Mouse (Mus musculus): ENCODE measurements around the gene Gm20388. TPM values are rescaled to one million over a fixed set of nuclear protein-coding genes. Genes with fewer than 3 reads are reported as not detected.
A peak's percentile ranks its signal among the peaks of the same experiment; 100 is the strongest.

Gm20388 gene
- total RNA-seq, 1 experiment, result 27.0 TPM

DNA sequence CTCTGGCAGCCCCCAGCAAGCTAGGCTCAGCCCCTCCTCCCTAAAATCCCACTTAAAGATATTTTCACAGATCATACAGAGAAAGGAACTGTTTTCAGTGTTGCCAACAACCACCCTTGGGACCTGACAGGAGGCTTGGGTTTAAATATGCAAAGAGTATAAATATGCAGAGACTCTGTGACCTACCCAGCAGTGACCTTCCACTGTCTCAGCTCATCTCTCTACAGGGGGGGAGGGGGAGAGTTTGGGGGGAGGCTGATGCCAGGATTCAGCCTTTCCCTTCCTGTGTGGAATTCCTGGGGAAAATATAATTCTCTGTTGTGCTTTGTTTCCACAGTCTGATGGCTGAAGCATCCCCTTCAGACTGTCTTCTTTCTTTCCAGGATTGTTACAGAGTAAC is 2024.3 kb downstream of the Gm20388 start:
- no peak overlapping the region for H3K9ac ChIP-seq (ENCODE audit: insufficient read depth, low read depth, low read length, poor library complexity, severe bottlenecking)
- H3K4me3 ChIP-seq (ENCODE audit: insufficient read depth in 1 of 2, low read depth in 1 of 2, low read length in 2 of 2, poor library complexity in 1 of 2, severe bottlenecking in 1 of 2), result no peak overlapping the region
- no peak for TF ChIP-seq ZC3H11A (IDR thresholded peaks at IDR 0.05; ENCODE audit: borderline replicate concordance, low read depth, low read length)
- no peak for TF ChIP-seq MAFK (IDR thresholded peaks at IDR 0.05; ENCODE audit: insufficient read depth, low read depth, low read length)
- no peak for TF ChIP-seq ZNF384 (IDR thresholded peaks at IDR 0.05; ENCODE audit: low read depth, low read length)
- no peak for TF ChIP-seq HCFC1 (IDR thresholded peaks at IDR 0.05; ENCODE audit: borderline replicate concordance, insufficient read depth, low read length)
- H3K27ac ChIP-seq (ENCODE audit: insufficient read depth, low read depth, low read length, poor library complexity, severe bottlenecking), result no peak overlapping the region
- H3K36me3 ChIP-seq (ENCODE audit: control insufficient read depth, insufficient read depth, low read length, poor library complexity, severe bottlenecking), result no peaks in the 10 kb centered on the region
- no peaks in the 10 kb centered on the region for H3K9me3 ChIP-seq (ENCODE audit: control insufficient read depth, insufficient read depth, low read depth, low read length)
- in situ Hi-C loops (cut with MboI; ENCODE audit: low sequenced_read_pairs in 2 of 2, unreplicated experiment in 2 of 2), result loop anchor here in 1 of 2 experiments (10.0 kb wide), 1 partner anchor 90 kb away; no protein-coding TSS in a partner anchor
- DNase-seq (ENCODE audit: low read depth, low spot score), result no peak
- peaks cover 2 to 13% of the 10 kb centered on the region in 2 experiments; a peak in 2 of 4 replicates for H3K4me1 ChIP-seq (ENCODE audit: control insufficient read depth in 2 of 2, insufficient read depth in 2 of 2, low read length in 2 of 2, poor library complexity in 1 of 2)

DNA sequence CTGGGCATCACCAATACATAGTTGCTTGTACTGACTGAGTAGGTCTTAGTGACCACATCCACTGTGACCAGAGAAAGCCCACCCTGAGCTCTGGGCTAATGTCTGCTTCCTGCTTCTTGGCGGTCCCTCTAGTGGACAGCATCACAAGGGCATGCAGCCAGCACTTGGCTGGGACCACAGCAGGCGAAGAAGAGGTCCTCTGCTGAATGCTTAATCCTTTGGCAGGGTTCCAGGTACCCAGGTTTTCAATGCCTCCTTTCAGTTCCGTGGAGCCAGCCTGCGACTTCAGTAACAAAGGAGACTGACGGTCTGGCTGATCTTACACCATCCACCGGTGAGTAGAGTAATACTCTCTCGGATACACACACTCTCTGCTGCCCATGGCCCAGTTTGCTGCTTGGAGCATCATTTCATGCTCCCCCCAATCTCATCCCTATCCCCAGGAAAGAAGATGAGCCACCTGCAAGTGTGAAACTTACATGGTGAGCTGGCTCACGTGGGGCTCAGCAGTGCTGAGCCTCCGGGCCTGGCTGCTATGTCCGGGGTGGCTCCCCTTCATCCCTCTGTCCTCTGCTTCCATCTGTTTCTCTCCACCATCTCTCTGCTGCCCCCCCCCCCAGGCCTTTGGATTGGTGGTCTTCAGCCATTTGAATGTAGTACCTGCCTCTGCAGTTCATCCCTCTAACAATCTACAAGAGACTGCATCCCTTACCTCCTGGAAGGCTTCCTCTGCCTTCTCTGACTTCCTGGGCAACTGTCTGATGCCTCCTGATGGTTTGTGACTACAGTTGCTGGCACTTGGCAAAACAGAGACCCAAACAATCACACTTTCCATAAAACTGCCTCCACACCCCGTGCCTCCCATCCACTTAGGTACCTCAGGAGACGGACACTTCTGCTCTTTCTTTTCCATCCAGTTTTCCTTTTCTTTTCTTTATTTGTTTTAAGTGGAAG is 2025.0 kb downstream of the Gm20388 start:
- Histone ChIP-seq H3K36me3 (ENCODE audit: control insufficient read depth, insufficient read depth, low read length, poor library complexity, severe bottlenecking) (no peaks in the 10 kb centered on the region), H3K9ac (ENCODE audit: insufficient read depth, low read depth, low read length, poor library complexity, severe bottlenecking) (0 out of 2 replicates have a peak overlapping the region, but pooled peaks have one; percentile 39), H3K27ac (ENCODE audit: insufficient read depth, low read depth, low read length, poor library complexity, severe bottlenecking) (no peak overlapping the region), H3K9me3 (ENCODE audit: control insufficient read depth, insufficient read depth, low read depth, low read length) (no peaks in the 10 kb centered on the region), H3K4me1 (ENCODE audit: control insufficient read depth in 2 of 2, insufficient read depth in 2 of 2, low read length in 2 of 2, poor library complexity in 1 of 2) (peaks cover 2 to 13% of the 10 kb centered on the region in 2 experiments; a peak in 2 of 4 replicates), H3K4me3 (ENCODE audit: insufficient read depth in 1 of 2, low read depth in 1 of 2, low read length in 2 of 2, poor library complexity in 1 of 2, severe bottlenecking in 1 of 2) (no peak overlapping the region; a peak in 1 of 4 replicates)
- no peak for TF ChIP-seq CHD2 (IDR thresholded peaks at IDR 0.05; ENCODE audit: low read depth, low read length)
- TF ChIP-seq ZC3H11A (IDR thresholded peaks at IDR 0.05; ENCODE audit: borderline replicate concordance, low read depth, low read length), result no peak
- TF ChIP-seq HCFC1 (IDR thresholded peaks at IDR 0.05; ENCODE audit: borderline replicate concordance, insufficient read depth, low read length), result no peak
- TF ChIP-seq ZNF384 (IDR thresholded peaks at IDR 0.05; ENCODE audit: low read depth, low read length), result no peak
- no peak for TF ChIP-seq MAFK (IDR thresholded peaks at IDR 0.05; ENCODE audit: insufficient read depth, low read depth, low read length)
- in situ Hi-C loops (cut with MboI; ENCODE audit: low sequenced_read_pairs in 2 of 2, unreplicated experiment in 2 of 2), result loop anchor here in 1 of 2 experiments (10.0 kb wide), 1 partner anchor 91 kb away; no protein-coding TSS in a partner anchor
- no peak for DNase-seq (ENCODE audit: low read depth, low spot score)

DNA sequence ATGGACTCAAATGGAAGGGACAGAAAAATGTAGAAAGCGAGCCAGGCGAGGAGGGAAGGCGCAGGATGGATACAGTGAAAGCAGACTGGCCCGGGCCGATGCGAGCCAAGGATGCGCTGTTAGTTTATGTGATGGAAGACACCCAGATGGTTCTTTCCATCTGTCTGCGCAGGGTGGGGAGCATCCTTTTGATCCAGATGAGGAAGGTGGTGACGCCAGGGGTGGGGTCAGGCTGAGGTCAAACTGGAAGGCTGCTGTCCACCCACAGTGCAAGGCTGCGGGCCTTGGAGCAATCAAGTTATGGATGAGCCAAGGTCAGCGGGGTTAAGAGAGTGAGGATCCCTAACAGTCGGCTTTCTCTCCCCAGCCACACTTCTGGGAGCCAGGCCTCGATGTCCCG is 2025.8 kb downstream of the Gm20388 start:
- in situ Hi-C loops (cut with MboI; ENCODE audit: low sequenced_read_pairs in 2 of 2, unreplicated experiment in 2 of 2), result loop anchor here in 1 of 2 experiments (10.0 kb wide), 1 partner anchor 92 kb away; no protein-coding TSS in a partner anchor
- no peak overlapping the region for H3K27ac ChIP-seq (ENCODE audit: insufficient read depth, low read depth, low read length, poor library complexity, severe bottlenecking)
- no peak for DNase-seq (ENCODE audit: low read depth, low spot score)
- H3K9me3 ChIP-seq (ENCODE audit: control insufficient read depth, insufficient read depth, low read depth, low read length), result no peaks in the 10 kb centered on the region
- no peak overlapping the region for H3K9ac ChIP-seq (ENCODE audit: insufficient read depth, low read depth, low read length, poor library complexity, severe bottlenecking)
- H3K4me1 ChIP-seq (ENCODE audit: control insufficient read depth in 2 of 2, insufficient read depth in 2 of 2, low read length in 2 of 2, poor library complexity in 1 of 2), result peaks cover 2 to 13% of the 10 kb centered on the region in 2 experiments; a peak in 2 of 4 replicates
- TF ChIP-seq ZC3H11A (IDR thresholded peaks at IDR 0.05; ENCODE audit: borderline replicate concordance, low read depth, low read length) (no peak), MAFK (IDR thresholded peaks at IDR 0.05; ENCODE audit: insufficient read depth, low read depth, low read length) (no peak)
- H3K36me3 ChIP-seq (ENCODE audit: control insufficient read depth, insufficient read depth, low read length, poor library complexity, severe bottlenecking), result no peaks in the 10 kb centered on the region
- no peak overlapping the region for H3K4me3 ChIP-seq (ENCODE audit: insufficient read depth in 1 of 2, low read depth in 1 of 2, low read length in 2 of 2, poor library complexity in 1 of 2, severe bottlenecking in 1 of 2)

- no peak overlapping the region for H3K4me3 ChIP-seq (ENCODE audit: insufficient read depth in 1 of 2, low read depth in 1 of 2, low read length in 2 of 2, poor library complexity in 1 of 2, severe bottlenecking in 1 of 2)
- no peaks in the 10 kb centered on the region for H3K36me3 ChIP-seq (ENCODE audit: control insufficient read depth, insufficient read depth, low read length, poor library complexity, severe bottlenecking)
- no peak overlapping the region for H3K9ac ChIP-seq (ENCODE audit: insufficient read depth, low read depth, low read length, poor library complexity, severe bottlenecking)
- DNase-seq (ENCODE audit: low read depth, low spot score), result no peak
- in situ Hi-C loops (cut with MboI; ENCODE audit: low sequenced_read_pairs in 2 of 2, unreplicated experiment in 2 of 2), result loop anchor here in 1 of 2 experiments (10.0 kb wide), 1 partner anchor 94 kb away; no protein-coding TSS in a partner anchor
- H3K4me1 ChIP-seq (ENCODE audit: control insufficient read depth in 2 of 2, insufficient read depth in 2 of 2, low read length in 2 of 2, poor library complexity in 1 of 2), result peaks cover 2 to 13% of the 10 kb centered on the region in 2 experiments; a peak in 2 of 4 replicates
- no peak overlapping the region for H3K27ac ChIP-seq (ENCODE audit: insufficient read depth, low read depth, low read length, poor library complexity, severe bottlenecking)
- H3K9me3 ChIP-seq (ENCODE audit: control insufficient read depth, insufficient read depth, low read depth, low read length), result no peaks in the 10 kb centered on the region
- TF ChIP-seq ZC3H11A (IDR thresholded peaks at IDR 0.05; ENCODE audit: borderline replicate concordance, low read depth, low read length), result no peak
- no peak for TF ChIP-seq CHD2 (IDR thresholded peaks at IDR 0.05; ENCODE audit: low read depth, low read length)
- TF ChIP-seq HCFC1 (IDR thresholded peaks at IDR 0.05; ENCODE audit: borderline replicate concordance, insufficient read depth, low read length), result no peak
- peak; percentile 90 for TF ChIP-seq MAFK (IDR thresholded peaks at IDR 0.05; ENCODE audit: insufficient read depth, low read depth, low read length)
- TF ChIP-seq ZNF384 (IDR thresholded peaks at IDR 0.05; ENCODE audit: low read depth, low read length), result no peak
Observed at GRCm38 (mm10) chr8:121938732-121939131, 2028.1 kb downstream of the Gm20388 start.
